Mouse (Mus musculus) myocyte (in vitro differentiated cells): ENCODE measurements around the gene Pla2g2d.

Experiments
- MAX ChIP-seq: IDR thresholded peaks from one replicate; pipeline ENCODE4 v1.6.1; 2011; ENCODE audit warnings: low read depth, mild to moderate bottlenecking, control low read depth
- MYOG ChIP-seq, 3 experiments: IDR thresholded peaks; one replicate each; pipeline ENCODE4 v1.6.1; 2011; ENCODE audit warnings: control low read depth in 2 of 3, low read depth in 2 of 3, mild to moderate bottlenecking in 2 of 3; ENCODE audit not compliant: insufficient read length in 2 of 3, control insufficient read depth in 1 of 3, insufficient read depth in 1 of 3
- POLR2A ChIP-seq: IDR thresholded peaks from one replicate; pipeline ENCODE4 v1.6.1; 2011; ENCODE audit warnings: low read depth, mild to moderate bottlenecking, control low read depth, moderate library complexity; ENCODE audit not compliant: insufficient read length
- POLR2AphosphoS2 ChIP-seq: IDR thresholded peaks from one replicate; pipeline ENCODE4 v1.6.1; 2011; ENCODE audit warnings: low read depth, control low read depth; ENCODE audit not compliant: insufficient read length
- TCF12 ChIP-seq: IDR thresholded peaks from one replicate; pipeline ENCODE4 v1.6.1; 2011; ENCODE audit warnings: mild to moderate bottlenecking, control low read depth; ENCODE audit not compliant: poor library complexity, insufficient read depth, severe bottlenecking

DNA sequence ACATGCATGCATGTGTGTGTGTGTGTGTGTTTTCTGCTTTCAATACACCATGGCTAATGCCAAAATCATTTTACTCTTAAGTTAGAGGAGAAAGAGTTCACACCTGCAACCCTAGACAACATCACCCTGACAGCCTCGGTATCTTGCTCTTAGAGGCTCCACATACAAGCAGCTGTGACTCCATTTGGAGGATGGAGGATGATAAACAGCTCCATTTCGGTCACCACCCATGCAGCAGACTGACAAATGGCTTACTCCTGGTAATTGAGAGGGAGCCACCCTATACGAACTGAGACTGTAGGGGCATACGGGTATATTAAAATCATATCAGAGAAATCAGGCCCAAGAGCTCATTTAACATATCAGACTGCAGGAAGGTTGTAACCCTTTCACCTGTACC, 12.8 kb downstream of the Pla2g2d start:
- TF ChIP-seq TCF12 (no peak), POLR2AphosphoS2 (no peak), MYOG (IDR thresholded peaks at IDR 0.05; ENCODE audit: control insufficient read depth in 1 of 3, insufficient read depth in 1 of 3, insufficient read length in 2 of 3, low read depth in 2 of 3) (no peak), POLR2A (no peak), MAX (no peak)
